Mouse (Mus musculus): ENCODE data around the gene Kcna2. TPM values are rescaled to one million over a fixed set of nuclear protein-coding genes. Genes with fewer than 3 reads are reported as not detected.
A peak's percentile ranks its signal among the peaks of the same experiment; 100 is the strongest.

The Kcna2 gene
- polyA plus RNA-seq (2016; fragmentation: Nextera tagmentation; extraction: Ambion mirVana), result 0.46 and 0.67 TPM in 2 replicates

GRCm38 (mm10) chr3:107100811-107101455, at the start of gene Kcna2:
Kcna2 (plus strand) TSS chr3:107101146.
- peak; percentile 53 for ATAC-seq (ENCODE audit: low FRiP score, low read depth)
- Histone ChIP-seq H3K4me3 (peak within 1 kb of the TSS; percentile 56), H3K27ac (replicated peaks) (peak within 1 kb of the TSS; percentile 60), H3K9ac (replicated peaks) (peak within 1 kb of the TSS; percentile 58), H3K36me3 (no peaks in the 10 kb centered on the region), H3K9me3 (no peaks in the 10 kb centered on the region), H3K27me3 (peaks cover 64% of the 10 kb centered on the region), H3K4me1 (peaks cover 12% of the 10 kb centered on the region), H3K4me2 (replicated peaks) (peak within 1 kb of the TSS; percentile 94)
- WGBS, result 5% methylated on average over 16 of the region's 16 CpGs

- Histone ChIP-seq H3K4me3 (no peak overlapping the region), H3K27me3 (no peaks in the 10 kb centered on the region), H3K36me3 (no peaks in the 10 kb centered on the region), H3K4me2 (replicated peaks) (no peak overlapping the region), H3K4me1 (0 out of 2 replicates have a peak, but pooled peaks cover 2% of the 10 kb centered on the region), H3K9me3 (no peaks in the 10 kb centered on the region), H3K9ac (replicated peaks) (no peak overlapping the region), H3K27ac (replicated peaks) (no peak overlapping the region)
- no peak for ATAC-seq (ENCODE audit: low FRiP score, low read depth)
- WGBS, result 97% methylated on average over 1 of the region's 1 CpGs
Measured at GRCm38 (mm10) chr3:107061468-107061867, 39.5 kb upstream of the Kcna2 start.

GRCm38 (mm10) chr3:107062771-107063170, 38.2 kb upstream of the Kcna2 start:
- WGBS, result 84% methylated on average over 1 of the region's 1 CpGs

GRCm38 (mm10) chr3:107065510-107066095, 35.3 kb upstream of the Kcna2 start:
- 55% methylated on average over 6 of the region's 6 CpGs for WGBS
- Histone ChIP-seq H3K36me3 (no peaks in the 10 kb centered on the region), H3K27ac (replicated peaks) (no peak overlapping the region), H3K9ac (replicated peaks) (no peak overlapping the region), H3K27me3 (no peaks in the 10 kb centered on the region), H3K4me1 (0 out of 2 replicates have a peak, but pooled peaks cover 2% of the 10 kb centered on the region), H3K4me2 (replicated peaks) (no peak overlapping the region), H3K4me3 (no peak overlapping the region), H3K9me3 (no peaks in the 10 kb centered on the region)
- peak; percentile 77 for ATAC-seq (ENCODE audit: low FRiP score, low read depth)

More at GRCm38 (mm10) chr3:107062771-107063170, 38.2 kb upstream of the Kcna2 start:
- Histone ChIP-seq H3K4me2 (replicated peaks) (no peak overlapping the region), H3K4me3 (no peak overlapping the region), H3K9me3 (no peaks in the 10 kb centered on the region), H3K4me1 (0 out of 2 replicates have a peak, but pooled peaks cover 2% of the 10 kb centered on the region), H3K27me3 (no peaks in the 10 kb centered on the region), H3K9ac (replicated peaks) (no peak overlapping the region), H3K36me3 (no peaks in the 10 kb centered on the region), H3K27ac (replicated peaks) (no peak overlapping the region)
- no peak for ATAC-seq (ENCODE audit: low FRiP score, low read depth)

GRCm38 (mm10) chr3:107066165-107066850, 34.6 kb upstream of the Kcna2 start:
- Histone ChIP-seq H3K36me3 (no peaks in the 10 kb centered on the region), H3K9ac (replicated peaks) (no peak overlapping the region), H3K27me3 (no peaks in the 10 kb centered on the region), H3K4me2 (replicated peaks) (no peak overlapping the region), H3K9me3 (no peaks in the 10 kb centered on the region), H3K27ac (replicated peaks) (peak overlapping the region; percentile 39; the same call in 1 of the 2 replicates), H3K4me3 (no peak overlapping the region), H3K4me1 (0 out of 2 replicates have a peak, but pooled peaks cover 2% of the 10 kb centered on the region)
- WGBS, result 77% methylated on average over 7 of the region's 7 CpGs
- ATAC-seq (ENCODE audit: low FRiP score, low read depth), result no peak

- Histone ChIP-seq H3K27ac (replicated peaks) (peak overlapping the region; percentile 39; the same call in 1 of the 2 replicates), H3K9ac (replicated peaks) (no peak overlapping the region), H3K36me3 (no peaks in the 10 kb centered on the region), H3K27me3 (no peaks in the 10 kb centered on the region), H3K4me3 (no peak overlapping the region), H3K4me1 (0 out of 2 replicates have a peak, but pooled peaks cover 2% of the 10 kb centered on the region), H3K9me3 (no peaks in the 10 kb centered on the region), H3K4me2 (replicated peaks) (no peak overlapping the region)
- no peak for ATAC-seq (ENCODE audit: low FRiP score, low read depth)
- WGBS, result 77% methylated on average over 6 of the region's 6 CpGs
Measured at GRCm38 (mm10) chr3:107067245-107067644, 33.7 kb upstream of the Kcna2 start.

GRCm38 (mm10) chr3:107073863-107074262, 27.1 kb upstream of the Kcna2 start:
- Histone ChIP-seq H3K27ac (replicated peaks) (no peak overlapping the region), H3K4me1 (no peaks in the 10 kb centered on the region), H3K27me3 (no peaks in the 10 kb centered on the region), H3K9me3 (no peaks in the 10 kb centered on the region), H3K4me3 (no peak overlapping the region), H3K9ac (replicated peaks) (no peak overlapping the region), H3K4me2 (replicated peaks) (no peak overlapping the region), H3K36me3 (no peaks in the 10 kb centered on the region)
- ATAC-seq (ENCODE audit: low FRiP score, low read depth), result no peak
- WGBS, result 68% methylated on average over 2 of the region's 2 CpGs

GRCm38 (mm10) chr3:107075705-107076104, 25.2 kb upstream of the Kcna2 start:
- Histone ChIP-seq H3K27ac (replicated peaks) (no peak overlapping the region), H3K9me3 (no peaks in the 10 kb centered on the region), H3K36me3 (no peaks in the 10 kb centered on the region), H3K4me2 (replicated peaks) (no peak overlapping the region), H3K9ac (replicated peaks) (no peak overlapping the region), H3K27me3 (no peaks in the 10 kb centered on the region), H3K4me1 (no peaks in the 10 kb centered on the region), H3K4me3 (no peak overlapping the region)
- WGBS, result 80% methylated on average over 1 of the region's 1 CpGs
- ATAC-seq (ENCODE audit: low FRiP score, low read depth), result no peak

GRCm38 (mm10) chr3:107076658-107077057, 24.3 kb upstream of the Kcna2 start:
- Histone ChIP-seq H3K36me3 (no peaks in the 10 kb centered on the region), H3K4me2 (replicated peaks) (no peak overlapping the region), H3K9ac (replicated peaks) (no peak overlapping the region), H3K27ac (replicated peaks) (no peak overlapping the region), H3K4me3 (no peak overlapping the region), H3K27me3 (no peaks in the 10 kb centered on the region), H3K9me3 (no peaks in the 10 kb centered on the region), H3K4me1 (no peaks in the 10 kb centered on the region)
- ATAC-seq (ENCODE audit: low FRiP score, low read depth), result no peak
- WGBS, result 84% methylated on average over 3 of the region's 3 CpGs

- ATAC-seq (ENCODE audit: low FRiP score, low read depth), result no peak
- no peak overlapping the region for H3K4me3 ChIP-seq
- WGBS, result 86% methylated on average over 2 of the region's 2 CpGs
Measured at GRCm38 (mm10) chr3:107077101-107077500, 23.8 kb upstream of the Kcna2 start.

GRCm38 (mm10) chr3:107080803-107081202, 20.1 kb upstream of the Kcna2 start:
- Histone ChIP-seq H3K36me3 (no peaks in the 10 kb centered on the region), H3K9me3 (no peaks in the 10 kb centered on the region), H3K4me3 (no peak overlapping the region), H3K4me2 (replicated peaks) (no peak overlapping the region), H3K4me1 (no peaks in the 10 kb centered on the region), H3K27me3 (no peaks in the 10 kb centered on the region), H3K27ac (replicated peaks) (no peak overlapping the region), H3K9ac (replicated peaks) (no peak overlapping the region)
- ATAC-seq (ENCODE audit: low FRiP score, low read depth), result no peak
- WGBS, result 84% methylated on average over 3 of the region's 3 CpGs

More at GRCm38 (mm10) chr3:107077101-107077500, 23.8 kb upstream of the Kcna2 start:
- H3K9me3 ChIP-seq, result no peaks in the 10 kb centered on the region
- no peaks in the 10 kb centered on the region for H3K36me3 ChIP-seq
- H3K27me3 ChIP-seq, result no peaks in the 10 kb centered on the region
- H3K4me1 ChIP-seq, result no peaks in the 10 kb centered on the region
- no peak overlapping the region for H3K27ac ChIP-seq (replicated peaks)
- H3K9ac ChIP-seq (replicated peaks), result no peak overlapping the region
- no peak overlapping the region for H3K4me2 ChIP-seq (replicated peaks)

GRCm38 (mm10) chr3:107081227-107081626, 19.7 kb upstream of the Kcna2 start:
- ATAC-seq (ENCODE audit: low FRiP score, low read depth), result peak; percentile 38; the same call in 1 of the 2 replicates
- Histone ChIP-seq H3K9ac (replicated peaks) (no peak overlapping the region), H3K4me1 (no peaks in the 10 kb centered on the region), H3K36me3 (no peaks in the 10 kb centered on the region), H3K27me3 (no peaks in the 10 kb centered on the region), H3K27ac (replicated peaks) (no peak overlapping the region), H3K4me3 (no peak overlapping the region), H3K9me3 (no peaks in the 10 kb centered on the region), H3K4me2 (replicated peaks) (no peak overlapping the region)
- WGBS, result 34% methylated on average over 3 of the region's 3 CpGs

Data from midbrain, embryonic 12.5 days (tissue).